Mouse (Mus musculus): ENCODE results near the gene Slit3.

Slit3 gene

GRCm38 (mm10) chr11:35304216-35304975 lies 183.4 kb downstream of the Slit3 start:
- no peak for DNase-seq (ENCODE audit: low read depth, low spot score)

- DNase-seq (ENCODE audit: low read depth, low spot score) = no peak
Measured at GRCm38 (mm10) chr11:35305111-35305510, 184.1 kb downstream of the Slit3 start.

- no peak for DNase-seq (ENCODE audit: low read depth, low spot score)
Measured at GRCm38 (mm10) chr11:35305910-35306309, 184.9 kb downstream of the Slit3 start.

GRCm38 (mm10) chr11:35306922-35307321 lies 185.9 kb downstream of the Slit3 start:
- DNase-seq (ENCODE audit: low read depth, low spot score) = no peak

GRCm38 (mm10) chr11:35307992-35308391 lies 187.0 kb downstream of the Slit3 start:
- DNase-seq (ENCODE audit: low read depth, low spot score) = no peak

- DNase-seq (ENCODE audit: low read depth, low spot score) = no peak
Measured at GRCm38 (mm10) chr11:35315449-35316028, 194.5 kb downstream of the Slit3 start.

- no peak for DNase-seq (ENCODE audit: low read depth, low spot score)
Measured at GRCm38 (mm10) chr11:35317221-35317620, 196.2 kb downstream of the Slit3 start.

GRCm38 (mm10) chr11:35317775-35318432 lies 196.9 kb downstream of the Slit3 start:
- no peak for DNase-seq (ENCODE audit: low read depth, low spot score)

GRCm38 (mm10) chr11:35318433-35319020 lies 197.5 kb downstream of the Slit3 start:
- DNase-seq (ENCODE audit: low read depth, low spot score) = no peak

- DNase-seq (ENCODE audit: low read depth, low spot score) = no peak
Measured at GRCm38 (mm10) chr11:35320518-35320917, 199.5 kb downstream of the Slit3 start.

- DNase-seq (ENCODE audit: low read depth, low spot score) = no peak
Measured at GRCm38 (mm10) chr11:35324397-35324796, 203.4 kb downstream of the Slit3 start.

- no peak for DNase-seq (ENCODE audit: low read depth, low spot score)
Measured at GRCm38 (mm10) chr11:35325131-35325995, 204.3 kb downstream of the Slit3 start.

- DNase-seq (ENCODE audit: low read depth, low spot score) = no peak
Measured at GRCm38 (mm10) chr11:35326346-35326745, 205.3 kb downstream of the Slit3 start.

GRCm38 (mm10) chr11:35327899-35328298 lies 206.9 kb downstream of the Slit3 start:
- DNase-seq (ENCODE audit: low read depth, low spot score) = no peak

GRCm38 (mm10) chr11:35331476-35331875 lies 210.5 kb downstream of the Slit3 start:
- DNase-seq (ENCODE audit: low read depth, low spot score) = no peak

- no peak for DNase-seq (ENCODE audit: low read depth, low spot score)
Measured at GRCm38 (mm10) chr11:35336558-35336957, 215.5 kb downstream of the Slit3 start.

- no peak for DNase-seq (ENCODE audit: low read depth, low spot score)
Measured at GRCm38 (mm10) chr11:35337493-35337892, 216.5 kb downstream of the Slit3 start.

GRCm38 (mm10) chr11:35337927-35338819 lies 217.1 kb downstream of the Slit3 start:
- no peak for DNase-seq (ENCODE audit: low read depth, low spot score)

- DNase-seq (ENCODE audit: low read depth, low spot score) = no peak
Measured at GRCm38 (mm10) chr11:35340752-35341151, 219.7 kb downstream of the Slit3 start.

GRCm38 (mm10) chr11:35342486-35342885 lies 221.5 kb downstream of the Slit3 start:
- DNase-seq (ENCODE audit: low read depth, low spot score) = no peak
